8 mouse cellular contexts compared by ENCODE assay signal in genomic region chr6:55232524-55233264, GRCm38 (mm10). TPM values are rescaled to one million over a fixed set of nuclear protein-coding genes. Genes with fewer than 3 reads are reported as not detected.
DNase-seq lines count a peak whose midpoint lies in the region; ATAC-seq and TF ChIP-seq lines count a peak whose summit lies in the region.

No protein-coding gene starts in this region.

- H3K9ac ChIP-seq in CH12.LX (ENCODE audit: insufficient read depth, low read depth), result no peak overlapping the region

- no peak for TF ChIP-seq EP300 in CH12.LX (IDR thresholded peaks at IDR 0.05; ENCODE audit: low read length)

- peak; percentile 74 to 86 for TF ChIP-seq CTCF in CH12.LX (conservative IDR thresholded peaks at IDR 0.05 in 1 of 2, IDR thresholded peaks at IDR 0.05 in 1 of 2; ENCODE audit: low read depth in 2 of 2, low read length in 2 of 2)

- H3K4me2 ChIP-seq in CH12.LX (ENCODE audit: insufficient read depth, low read depth, poor library complexity, severe bottlenecking), result no peak overlapping the region

- no peaks in the 10 kb centered on the region for H3K9me3 ChIP-seq in CH12.LX (replicated peaks; ENCODE audit: low read length)

- dilution Hi-C loops in CH12.LX (cut with MboI; ENCODE audit: extremely low pct_ligation_motif_present, extremely low pct_unique_long_range_greater_than_20kb, low sequenced_read_pairs), result no loop called here

- peak; percentile 44 for DNase-seq in adrenal gland, postnatal 10 days
- no peak for DNase-seq in adrenal gland, postnatal 25 days
- peak; percentile 62 for DNase-seq in CH12.LX (ENCODE audit: extremely low read depth)
- peak; percentile 39 for DNase-seq in cerebellum, adult 9-11 months
- DNase-seq in forelimb bud, embryonic 11.5 days (ENCODE audit: low read depth, low spot score), result peak; percentile 68
- peak; percentile 58 for DNase-seq in kidney, postnatal 10 days
- DNase-seq in thymus, postnatal 14 days, result peak; percentile 33

- peaks cover 61% of the 10 kb centered on the region for H3K27me3 ChIP-seq in CH12.LX (replicated peaks)

- H3K4me1 ChIP-seq in CH12.LX (ENCODE audit: control insufficient read depth in 1 of 2, insufficient read depth in 2 of 2), result peaks cover 0 to 15% of the 10 kb centered on the region in 2 experiments; a peak in 1 of 4 replicates

- no peaks in the 10 kb centered on the region for H3K36me3 ChIP-seq in CH12.LX (replicated peaks in 1 of 2; ENCODE audit: control insufficient read depth in 1 of 2, insufficient read depth in 1 of 2, low read length in 1 of 2)

- ATAC-seq in megakaryocyte progenitor cell, adult 5-6 weeks (replicated peaks; ENCODE audit: poor library complexity), result peak; percentile 80

- no peak for TF ChIP-seq POLR2A in CH12.LX (IDR thresholded peaks at IDR 0.05; ENCODE audit: low read depth, low read length)

- no peak overlapping the region for H3K4me3 ChIP-seq in CH12.LX (replicated peaks in 1 of 3; ENCODE audit: low read depth in 2 of 3, low read length in 2 of 3, poor library complexity in 1 of 3)

- no peaks in the 10 kb centered on the region for H3K79me2 ChIP-seq in CH12.LX (replicated peaks; ENCODE audit: control insufficient read depth, extremely low read depth, insufficient read depth, poor library complexity, severe bottlenecking)

- in situ Hi-C loops in CH12.LX (cut with MboI; ENCODE audit: low pct_ligation_motif_present, low pct_unique_long_range_greater_than_20kb, low sequenced_read_pairs), result loop anchor here (25.0 kb wide), 1 partner anchor 280 kb away; no protein-coding TSS in a partner anchor

- H3K27ac ChIP-seq in CH12.LX (ENCODE audit: insufficient read depth, low read depth), result no peak overlapping the region

- TF ChIP-seq RAD21 in CH12.LX (IDR thresholded peaks at IDR 0.05; ENCODE audit: low read depth, low read length), result peak; percentile 85

TF ChIP-seq in CH12.LX, 34 proteins besides CTCF, POLR2A, EP300 and RAD21:
- TF ChIP-seq USF2 (conservative IDR thresholded peaks at IDR 0.05; ENCODE audit: low read depth, low read length), result no peak
- TF ChIP-seq MAFK (IDR thresholded peaks at IDR 0.05; ENCODE audit: insufficient replicate concordance, low read length), result no peak
- no peak for TF ChIP-seq UBTF (IDR thresholded peaks at IDR 0.05; ENCODE audit: low read depth, low read length)
- peak; percentile 67 for TF ChIP-seq SMC3 (IDR thresholded peaks at IDR 0.05; ENCODE audit: low read depth, low read length)
- TF ChIP-seq E2F4 (IDR thresholded peaks at IDR 0.05; ENCODE audit: insufficient replicate concordance, low read depth, low read length), result no peak

RNA-seq across cellular contexts. Expression of gene Mindy4, which starts 29.5 kb away (rescaled TPM):
- 1 to 10 TPM; 4.5 to 6.6 TPM for total RNA-seq in adrenal gland, postnatal 10 days (2021)
- 6.0 and 6.2 TPM in 2 replicates for total RNA-seq in adrenal gland, postnatal 25 days (2021)
- total RNA-seq in CH12.LX (2012; rRNA removed) (not detected in 2 replicates), CH12.LX (2014; rRNA removed) (not detected in 2 replicates)
- not detected in 2 replicates for polyA plus RNA-seq in CH12.LX (2012; ENCODE audit: insufficient read length, low read depth)
- 2.0 and 3.0 TPM in 2 replicates for total RNA-seq in megakaryocyte progenitor cell, adult 5-6 weeks (2015)
- total RNA-seq in megakaryocyte progenitor cell, adult 5-6 weeks (2017), result 4.6 and 5.7 TPM in 2 replicates

RNA-seq across cellular contexts. Expression of gene Inmt, which starts 57.9 kb away (rescaled TPM):
- 1 to 10 TPM; 6.3 to 7.2 TPM for total RNA-seq in adrenal gland, postnatal 10 days (2021)
- total RNA-seq in adrenal gland, postnatal 25 days (2021), result 4.6 and 10.4 TPM in 2 replicates
- total RNA-seq in CH12.LX (2012; rRNA removed) (not detected in 2 replicates), CH12.LX (2014; rRNA removed) (not detected in 2 replicates)
- polyA plus RNA-seq in CH12.LX (2012; ENCODE audit: insufficient read length, low read depth), result not detected in 2 replicates
- not detected in 2 replicates for total RNA-seq in megakaryocyte progenitor cell, adult 5-6 weeks (2015)
- not detected in 2 replicates for total RNA-seq in megakaryocyte progenitor cell, adult 5-6 weeks (2017)
